Mouse (Mus musculus) T-helper 2 cell (primary cell): ENCODE results near the gene Urb1.
"Not testable (repeated sequence)": the region's sequence is repeated elsewhere in the genome, so short reads cannot be mapped to it uniquely, and the experiment has no call there.

Source experiments
- in situ Hi-C: fragments of 300-600 bp; cut with MboI, MseI; formaldehyde crosslinking; loops from one replicate; pipeline ENCODE4 v1.15.1; 2025; ENCODE audit warnings: high pct_unique_total_duplicates

Urb1 gene

DNA sequence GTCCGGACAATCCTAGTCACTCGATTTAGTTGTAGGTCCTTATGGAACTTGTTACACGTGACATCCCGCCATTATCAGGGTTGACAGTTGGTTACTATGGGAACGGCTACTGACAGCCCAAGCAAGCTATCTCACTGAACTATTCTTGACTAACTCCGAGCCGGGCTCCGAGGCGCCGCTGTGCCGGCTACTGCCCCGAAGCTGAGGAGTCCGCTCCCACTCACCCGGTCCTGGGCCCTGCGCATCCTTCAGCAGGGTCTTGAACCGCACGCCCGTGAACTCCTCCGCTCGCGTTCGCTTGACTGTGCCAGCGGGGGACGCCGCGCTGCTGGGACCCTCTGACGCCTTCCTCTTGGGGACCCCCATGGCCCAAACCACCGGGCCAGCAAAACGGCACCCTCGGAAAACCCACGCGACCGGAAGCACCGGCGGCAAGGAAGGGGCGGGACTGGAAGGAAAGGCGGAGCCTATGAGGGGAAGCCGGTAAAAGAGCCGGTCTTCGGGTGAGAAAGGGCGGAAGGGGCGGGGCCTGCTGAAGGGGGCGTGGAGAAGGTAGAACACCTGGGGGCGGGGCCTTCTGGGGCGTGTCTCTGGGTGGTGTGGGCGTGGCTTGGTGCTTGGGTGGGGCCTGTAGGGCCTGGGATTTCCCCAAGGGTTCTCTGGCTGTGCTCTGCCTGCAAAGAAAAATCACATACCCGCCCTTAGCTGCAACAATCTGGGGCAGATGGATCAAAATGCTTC, at the start of gene Urb1:
TSS of gene Urb1 (minus strand) at position 439 of the 741 bp plus-strand sequence.
- in situ Hi-C loops: no loop called here

DNA sequence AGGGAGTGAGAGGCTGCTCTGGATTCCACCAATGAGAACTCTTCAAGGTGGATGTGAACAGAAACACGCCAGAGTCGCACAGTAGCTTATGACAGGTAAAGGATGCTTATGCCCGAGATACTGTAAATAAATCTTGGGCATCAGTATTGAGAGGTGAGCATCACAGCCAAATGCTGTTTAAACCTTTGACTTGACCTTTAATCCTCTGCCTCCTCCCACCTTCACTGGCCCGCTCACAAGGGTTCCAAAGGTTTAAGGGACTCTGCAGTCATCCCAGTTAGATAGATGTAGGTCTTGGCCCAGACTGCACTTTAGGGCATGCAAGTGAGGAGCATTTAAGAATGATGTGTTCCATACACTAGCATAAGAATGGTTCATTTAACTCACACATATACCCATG, 48.0 kb upstream of the Urb1 start:
- in situ Hi-C loops: no loop called here

DNA sequence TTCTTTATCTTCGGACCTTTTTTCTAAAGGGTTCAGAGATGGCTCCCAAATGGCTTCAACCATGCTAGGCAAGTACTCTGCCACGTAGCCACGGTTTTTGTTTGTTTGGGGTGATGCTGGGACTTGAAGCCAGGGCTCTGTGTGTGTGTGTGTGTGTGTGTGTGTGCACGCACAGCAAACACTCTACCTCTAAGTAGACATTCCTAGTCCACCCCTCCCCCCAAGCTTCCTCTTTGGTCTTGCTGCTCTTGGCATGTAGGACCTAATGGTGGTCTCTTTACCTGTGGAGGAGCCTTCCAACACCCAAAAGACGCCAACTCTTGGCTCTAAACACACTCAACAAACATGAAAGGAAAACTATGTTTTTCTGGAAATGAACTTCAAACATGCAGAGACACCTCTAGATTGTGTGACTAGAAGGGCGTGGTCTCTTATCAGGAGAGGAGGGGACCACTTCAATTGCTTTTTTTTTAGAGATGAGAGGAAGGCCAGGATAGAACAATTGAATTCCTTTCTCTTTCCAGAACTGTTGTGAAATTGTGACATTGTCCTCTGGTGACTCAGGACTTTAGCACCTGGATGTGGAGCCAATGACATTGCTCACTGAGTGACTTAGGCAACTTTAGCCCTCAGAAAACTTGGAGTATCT, 46.5 kb upstream of the Urb1 start:
- in situ Hi-C loops: no loop called here

DNA sequence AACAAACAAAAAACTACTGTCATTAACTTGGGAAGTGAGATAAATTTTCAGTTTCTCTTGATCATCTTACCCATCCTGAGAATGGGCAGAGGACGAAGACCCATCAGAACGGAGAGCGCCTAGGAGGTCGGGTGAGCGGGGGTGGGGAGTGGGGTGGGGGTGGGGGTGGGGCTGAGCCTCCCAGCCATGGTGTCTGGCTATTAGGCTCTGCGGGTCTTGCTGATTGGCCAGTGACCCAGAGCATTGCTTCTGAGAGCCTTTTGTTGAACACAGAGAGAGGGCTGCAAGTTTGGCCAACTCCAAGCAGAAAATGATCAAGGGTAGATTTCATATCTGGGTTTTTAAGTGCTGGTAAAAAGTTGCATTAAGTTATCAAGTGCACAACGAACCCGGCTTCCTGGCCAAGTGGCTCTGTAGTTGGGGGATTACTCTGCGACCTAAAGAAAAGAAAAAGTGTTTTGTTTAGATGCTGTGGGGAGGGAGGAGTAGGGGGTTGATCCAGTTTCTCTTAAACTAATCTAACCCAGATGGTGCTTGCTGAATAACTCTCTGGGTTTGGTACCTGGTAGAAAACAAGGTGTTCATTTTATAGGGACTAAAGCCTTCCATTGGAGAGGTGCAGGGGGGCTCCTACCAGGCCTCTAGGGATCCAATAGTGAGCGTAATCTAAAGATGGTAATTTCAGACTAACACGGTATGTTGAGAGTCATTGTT, 41.6 kb upstream of the Urb1 start:
- in situ Hi-C loops: no loop called here

DNA sequence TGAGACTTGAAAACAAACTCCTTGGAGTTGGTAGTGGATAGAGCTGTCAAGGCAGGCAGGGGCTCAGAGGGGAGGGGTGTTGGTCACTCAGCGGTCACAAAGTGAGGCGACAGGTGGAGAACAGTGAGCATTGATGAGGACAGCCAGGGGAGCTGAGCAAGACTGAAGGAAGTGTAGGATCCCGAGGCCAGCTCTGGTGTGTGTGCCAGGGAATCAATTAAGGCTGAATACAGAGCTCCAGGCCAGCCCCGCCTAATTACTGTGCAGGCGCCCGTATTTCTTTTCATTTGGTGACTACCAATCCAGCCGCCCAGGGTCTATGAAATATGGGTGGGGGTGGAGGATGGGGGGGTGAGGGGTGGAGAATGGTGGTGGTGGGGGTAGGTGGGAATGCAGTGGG, 40.7 kb upstream of the Urb1 start:
- in situ Hi-C loops: no loop called here

DNA sequence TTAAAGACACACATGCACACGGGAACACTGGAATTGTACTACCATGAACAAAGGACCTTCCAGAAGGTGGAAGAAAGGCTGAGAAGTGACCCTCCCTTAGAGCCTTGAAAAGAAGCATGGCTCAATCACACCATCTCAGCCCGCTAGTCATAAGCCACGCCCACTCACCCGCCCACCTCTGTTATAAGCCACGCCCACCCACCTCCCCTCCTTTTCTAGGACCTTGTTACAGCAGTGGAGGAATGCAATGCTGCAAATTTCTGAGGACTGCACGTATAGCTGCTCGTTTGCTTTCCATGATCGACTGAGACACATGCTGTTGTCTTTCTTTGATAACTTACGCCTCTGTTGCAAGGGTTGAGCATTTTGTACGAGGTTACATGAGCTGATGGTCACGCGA, 39.0 kb upstream of the Urb1 start:
- in situ Hi-C loops: no loop called here

DNA sequence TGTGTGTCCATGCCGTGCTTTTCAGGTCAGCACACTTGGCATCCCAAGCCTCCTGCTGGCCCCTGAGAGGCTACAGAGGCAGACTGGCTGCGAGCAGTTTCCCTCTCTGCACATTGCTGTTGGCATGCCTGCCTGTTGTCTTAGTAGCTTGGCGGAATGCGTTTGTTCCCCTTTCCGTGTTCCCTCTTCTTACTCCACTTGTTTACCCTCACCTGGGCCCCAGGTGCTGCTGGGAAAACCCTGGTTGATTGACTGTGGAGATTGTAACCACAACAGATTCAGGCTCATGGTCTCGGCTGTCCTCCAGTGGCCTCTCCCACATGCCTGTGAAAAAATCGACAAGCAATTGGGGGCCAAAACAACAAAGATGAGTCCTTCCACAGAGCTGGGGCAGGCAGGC, 38.5 kb upstream of the Urb1 start:
- in situ Hi-C loops: no loop called here

DNA sequence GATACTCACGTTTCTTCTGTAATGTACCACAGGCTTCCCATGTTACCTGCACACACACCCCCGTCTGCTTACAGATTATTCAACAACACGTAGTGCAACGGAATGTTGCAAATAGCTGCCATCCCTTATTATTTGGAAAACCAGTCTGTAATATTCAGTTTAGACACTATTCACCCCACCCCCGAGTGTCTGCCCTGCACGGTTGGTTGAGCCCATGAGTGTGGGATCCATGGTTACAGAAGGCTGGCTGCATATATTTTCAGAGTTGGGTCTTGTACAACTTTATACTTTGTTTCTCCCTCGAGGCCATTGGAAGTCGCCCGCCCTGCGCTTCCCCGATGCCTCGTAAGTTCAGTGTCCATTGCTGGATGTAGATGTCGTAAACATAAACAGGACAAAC, 35.4 kb upstream of the Urb1 start:
- in situ Hi-C loops: no loop called here

DNA sequence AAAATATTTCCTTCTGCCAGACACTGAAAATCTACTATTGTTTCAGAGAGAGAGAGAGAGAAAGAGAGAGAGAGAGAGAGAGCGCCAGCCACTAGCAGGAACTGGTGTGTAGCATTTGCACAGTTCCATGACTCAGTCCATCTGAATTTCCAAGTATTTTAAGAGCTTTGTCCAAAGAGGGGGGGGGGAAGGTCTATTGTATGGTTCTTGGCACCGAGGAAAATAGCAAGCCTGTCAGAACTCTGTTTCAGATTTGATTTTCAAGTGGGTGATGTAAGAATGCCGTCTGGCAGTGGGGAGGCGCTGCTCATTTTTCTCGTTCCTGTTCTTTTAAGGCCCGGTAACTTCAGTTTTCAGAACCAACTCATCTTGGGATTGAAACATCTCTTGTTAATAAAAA, 34.8 kb upstream of the Urb1 start:
- in situ Hi-C loops: no loop called here

DNA sequence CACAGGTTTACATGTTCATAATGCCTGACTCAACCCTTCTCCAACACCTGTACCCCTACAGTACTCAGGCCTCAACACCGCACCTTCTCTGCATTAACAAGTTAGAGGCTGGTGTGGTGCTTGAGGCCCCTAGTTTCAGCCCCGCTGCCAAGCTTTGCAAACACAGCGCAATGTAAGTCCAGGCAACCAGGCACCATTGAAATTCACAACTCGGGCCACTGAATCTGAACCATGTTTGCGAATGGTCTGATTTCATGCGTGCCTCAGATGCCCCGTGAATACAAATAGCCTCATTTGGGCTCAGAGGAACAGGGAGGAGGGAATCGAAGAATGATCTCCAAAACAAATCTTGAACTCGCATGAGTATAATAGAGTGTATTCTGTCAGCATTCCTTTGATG, 32.0 kb upstream of the Urb1 start:
- in situ Hi-C loops: no loop called here

DNA sequence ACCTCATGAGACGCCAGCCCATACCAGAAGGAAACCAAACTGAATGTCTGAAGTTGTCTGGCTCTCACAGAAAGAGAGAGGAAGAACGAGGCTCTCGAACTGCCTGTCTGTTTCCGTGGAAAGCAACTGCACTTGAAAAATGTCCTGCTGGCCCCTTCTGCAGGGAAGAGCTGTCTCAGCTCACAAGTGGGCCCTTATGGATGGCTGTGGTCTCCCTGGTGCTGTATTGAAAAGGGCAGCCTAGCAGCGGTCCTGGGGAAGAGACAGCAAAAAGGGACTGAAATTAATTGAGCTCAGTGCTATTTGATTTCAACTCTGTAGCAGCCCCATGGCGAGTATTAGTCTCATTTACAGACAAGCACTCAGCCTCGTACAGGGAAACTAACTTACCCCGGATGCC, 27.2 kb upstream of the Urb1 start:
- in situ Hi-C loops: no loop called here

DNA sequence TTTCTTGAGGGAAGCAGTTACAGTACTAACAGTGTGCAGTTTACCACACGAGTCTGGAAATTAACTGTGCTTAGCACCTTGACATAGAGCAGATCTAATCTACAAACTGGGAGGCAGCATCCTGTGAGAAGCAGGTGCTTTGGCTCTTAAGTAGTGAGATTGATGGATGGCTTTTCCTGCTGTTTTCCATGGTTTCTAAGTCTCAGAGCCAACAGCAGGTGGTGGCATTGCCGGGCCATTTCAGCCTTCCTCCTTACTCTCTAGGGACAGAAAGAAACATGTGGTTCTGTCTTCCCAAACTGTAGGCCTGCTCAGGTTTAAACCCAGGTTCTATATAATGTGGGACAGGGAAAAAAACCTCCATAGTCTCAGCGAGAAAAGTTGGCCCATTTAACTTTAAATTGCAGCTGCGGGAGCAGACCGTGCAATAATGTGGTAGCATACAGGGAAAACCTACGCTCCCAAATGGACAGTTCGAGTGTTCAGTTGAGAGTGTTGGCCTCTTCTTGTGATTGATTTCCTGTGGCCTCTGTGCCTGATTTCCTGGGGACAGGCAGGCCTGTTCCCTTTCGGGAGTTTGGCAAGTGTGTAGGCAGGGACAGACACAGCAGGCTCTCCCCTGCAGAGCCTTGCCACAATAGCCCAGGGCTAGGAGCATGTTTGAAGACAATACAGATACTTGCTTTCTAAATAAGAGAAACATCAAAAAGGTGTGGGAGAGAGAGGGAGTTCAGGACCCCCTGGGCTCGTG, 23.0 kb upstream of the Urb1 start:
- in situ Hi-C loops: no loop called here

DNA sequence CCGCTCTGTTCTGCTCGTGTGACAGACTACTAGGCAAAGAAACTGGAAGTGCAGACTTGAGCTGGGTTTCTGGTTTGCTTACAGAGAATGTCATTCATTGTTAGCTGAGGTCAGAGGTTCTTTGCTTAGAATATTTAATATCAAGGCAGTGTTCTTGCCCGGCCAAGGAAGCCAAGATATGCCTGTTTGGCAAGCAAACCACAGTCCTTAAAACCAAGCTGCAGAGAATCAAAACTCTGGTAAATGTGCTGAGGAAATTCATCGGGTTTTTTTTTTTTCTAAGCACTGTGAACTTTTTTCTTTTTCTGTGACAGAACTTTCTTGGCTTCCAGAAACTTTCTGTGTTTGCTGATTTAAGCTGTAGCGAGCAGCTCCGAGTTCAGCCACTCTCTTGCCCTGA, 22.3 kb upstream of the Urb1 start:
- in situ Hi-C loops: no loop called here

DNA sequence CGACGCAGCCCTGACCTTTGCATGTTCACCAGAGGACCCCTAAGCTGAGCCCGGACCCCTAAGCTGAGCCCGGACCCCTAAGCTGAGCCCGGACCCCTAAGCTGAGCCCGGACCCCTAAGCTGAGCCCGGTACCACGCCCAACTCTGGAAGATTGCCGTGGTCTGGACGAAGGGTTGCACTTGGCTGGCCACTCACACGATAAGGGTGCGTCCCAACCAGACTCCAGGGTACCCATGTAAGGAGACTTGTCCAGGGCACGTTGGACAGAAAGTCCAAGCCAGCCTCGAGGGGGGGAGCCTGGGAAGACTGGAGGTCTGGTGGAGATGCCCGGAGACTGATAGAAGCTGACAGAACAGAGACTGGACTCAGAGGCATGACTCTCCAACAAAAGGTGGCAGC, 21.5 kb upstream of the Urb1 start:
- in situ Hi-C loops: no loop called here

DNA sequence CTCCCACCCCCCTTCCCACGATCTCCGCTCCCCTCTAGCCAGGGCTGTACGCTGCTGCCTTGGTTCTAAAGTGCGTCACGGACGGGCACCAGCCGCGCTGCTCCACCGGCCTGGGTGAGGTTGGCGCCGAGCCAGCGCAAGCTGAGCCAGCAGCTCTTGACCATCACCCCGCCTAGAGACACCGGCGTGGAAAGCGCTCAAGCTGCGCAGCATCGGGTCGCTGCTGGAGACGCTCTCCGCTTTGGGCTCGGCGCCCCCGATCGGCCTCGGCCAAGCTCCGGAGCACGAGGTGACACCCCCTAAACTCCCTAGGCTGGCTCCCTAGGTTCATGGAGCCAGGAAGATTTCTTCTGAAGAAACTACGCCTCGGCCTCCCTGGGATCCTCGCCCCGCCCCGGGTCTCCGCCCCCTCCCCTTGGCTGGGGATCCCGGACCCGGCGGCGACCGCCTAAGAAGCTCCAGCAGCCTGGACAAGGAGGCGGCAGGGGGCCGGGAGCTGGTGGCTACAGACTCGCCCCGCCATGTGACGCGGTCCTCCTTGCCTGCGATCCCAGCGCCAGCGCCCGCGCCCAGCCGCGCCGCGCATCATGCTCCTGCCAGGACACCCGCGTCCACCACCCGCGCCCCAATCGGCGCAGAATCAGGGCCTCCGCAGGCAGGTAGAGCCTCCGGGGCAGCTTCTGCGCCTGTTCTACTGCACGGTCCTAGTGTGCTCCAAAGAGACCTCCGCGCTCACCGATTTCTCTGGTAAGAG, 20.6 kb upstream of the Urb1 start:
- in situ Hi-C loops: no loop called here

DNA sequence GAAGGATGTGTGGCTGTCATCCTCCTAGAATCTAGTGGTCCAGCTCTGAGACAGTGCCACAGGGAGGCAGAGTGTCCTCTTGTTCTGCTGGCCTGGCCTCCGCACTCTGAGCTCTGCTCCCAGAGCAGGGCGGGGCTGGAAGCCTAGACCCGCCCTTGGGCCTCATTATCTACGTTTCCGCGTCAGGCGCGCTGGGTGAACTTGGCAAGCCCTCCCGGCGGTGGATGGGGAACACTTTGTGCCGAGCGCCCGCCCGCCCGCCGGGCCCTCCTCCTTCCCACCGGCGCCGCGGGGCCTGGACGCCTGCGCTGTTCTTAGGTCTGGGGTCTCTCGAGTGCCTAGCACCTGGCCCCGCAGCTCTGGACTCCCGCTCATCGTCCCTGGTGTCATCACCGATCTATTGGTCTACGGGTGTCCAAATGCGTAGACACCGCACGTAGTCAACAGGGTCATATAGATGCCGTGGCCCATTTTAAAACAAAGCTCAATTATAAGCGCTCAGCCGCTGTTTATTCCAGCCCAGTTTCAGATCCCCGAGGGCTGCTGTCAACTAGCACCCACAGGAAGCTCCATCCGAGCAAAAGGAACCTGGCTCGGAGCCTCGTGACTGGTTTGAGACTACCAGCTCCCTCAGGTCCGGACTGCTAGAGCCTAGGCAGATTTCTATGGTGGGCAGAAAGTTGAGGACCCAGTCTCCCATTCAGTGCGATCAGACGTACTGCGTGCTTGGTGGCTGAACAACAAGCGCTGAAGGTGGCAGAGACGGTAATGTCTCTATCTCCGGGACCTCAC, 19.9 kb upstream of the Urb1 start:
- in situ Hi-C loops: no loop called here

DNA sequence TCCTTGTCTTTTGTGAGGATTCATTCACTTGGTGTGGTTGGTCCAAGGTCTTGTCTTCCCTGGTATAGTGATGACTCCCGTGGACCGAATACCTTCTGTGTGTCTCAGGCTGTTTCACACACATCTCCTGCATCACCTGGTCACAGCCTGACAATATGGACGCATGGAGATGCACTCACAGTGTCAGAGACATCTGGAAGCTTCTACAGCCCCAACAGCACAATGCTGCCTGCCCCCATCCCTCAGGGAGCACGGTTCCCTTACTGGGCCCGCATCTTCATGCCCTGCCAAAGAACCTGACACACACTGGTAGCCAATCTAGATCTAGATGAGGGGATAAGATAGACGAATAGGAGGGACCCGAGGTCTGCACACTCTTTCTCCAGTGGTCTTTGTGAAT, 18.9 kb upstream of the Urb1 start:
- in situ Hi-C loops: no loop called here

DNA sequence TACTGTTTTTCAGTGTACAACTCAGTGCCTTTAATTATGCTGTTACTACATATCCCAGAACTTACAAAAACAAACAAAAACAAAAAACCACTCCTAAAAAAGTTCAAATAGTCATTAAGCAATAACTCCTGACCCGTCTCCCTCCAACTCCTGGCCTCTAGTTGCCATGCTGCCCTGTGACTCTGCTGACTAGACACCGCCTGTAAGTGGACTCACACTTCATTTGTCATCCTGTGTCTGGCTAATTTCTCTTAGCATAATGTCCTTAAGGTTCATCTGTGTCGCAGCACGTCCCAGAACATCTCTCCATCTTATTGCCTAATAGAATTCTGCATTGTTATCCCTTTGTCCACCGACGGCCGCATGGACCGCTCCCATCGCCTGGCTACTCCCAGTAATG, 17.3 kb upstream of the Urb1 start:
- in situ Hi-C loops: no loop called here

DNA sequence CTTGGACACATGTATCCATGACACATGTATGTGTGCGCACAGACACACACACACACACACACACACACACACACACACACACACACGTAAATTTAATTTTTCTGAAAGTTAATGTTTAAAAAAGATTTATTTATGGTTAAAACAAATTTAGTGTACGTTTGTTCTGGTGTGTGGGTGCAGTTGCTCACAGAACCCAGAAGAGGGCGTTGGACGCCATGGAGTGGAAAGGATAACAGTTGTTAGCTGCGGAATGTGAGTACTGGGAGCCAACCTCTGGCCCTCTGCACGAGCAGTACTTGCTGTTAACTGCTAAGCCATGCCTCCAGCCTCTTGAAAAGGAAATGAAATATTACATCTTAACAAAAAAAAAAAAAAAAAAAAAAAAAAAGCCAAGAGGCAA, 16.2 kb upstream of the Urb1 start, which contains the start of gene Eva1c:
TSS of gene Eva1c (plus strand) at position 263 of the 400 bp plus-strand sequence.
- in situ Hi-C loops: no loop called here

DNA sequence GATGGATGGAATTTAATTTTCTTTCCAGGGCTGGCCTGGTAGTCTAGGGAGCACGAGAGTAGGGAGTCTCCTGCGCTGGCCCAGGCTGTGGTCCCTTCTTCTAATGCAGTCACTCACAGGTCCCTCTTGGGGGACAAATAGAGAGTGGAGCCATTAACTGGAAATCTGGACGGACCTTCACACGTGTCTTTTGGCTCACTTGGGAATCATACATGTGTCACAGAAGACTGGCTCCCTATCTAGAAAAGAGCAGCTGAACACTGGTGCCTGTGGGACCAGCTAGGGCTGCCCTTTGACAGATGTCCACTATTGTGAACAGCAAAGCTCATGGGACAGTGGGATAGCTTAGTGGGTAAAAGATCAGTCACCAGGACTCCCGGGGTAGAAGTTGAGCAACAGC, 15.8 kb upstream of the Urb1 start:
- in situ Hi-C loops: no loop called here

DNA sequence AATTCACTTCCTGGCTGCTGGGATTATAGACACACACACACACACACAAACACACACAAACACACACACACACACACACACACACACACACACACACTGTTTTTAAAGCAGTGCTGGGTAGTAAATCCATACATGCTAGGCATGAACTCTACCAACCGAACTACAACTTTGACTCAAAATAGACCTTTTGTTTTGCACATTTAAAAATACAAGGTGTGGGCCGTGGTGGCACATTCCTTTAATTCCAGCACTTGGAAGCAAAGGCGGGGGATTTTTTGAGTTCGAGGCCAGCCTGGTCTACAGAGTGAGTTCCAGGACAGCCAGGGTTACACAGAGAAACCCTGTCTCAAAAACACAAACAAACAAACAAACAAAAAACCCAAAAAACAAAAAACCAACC, 13.8 kb upstream of the Urb1 start:
- in situ Hi-C loops: not testable (repeated sequence)
